Mouse (Mus musculus) left cerebral cortex, adult 2 months (tissue): ENCODE measurements around the gene Znrf4. TPM values are rescaled to one million over a fixed set of nuclear protein-coding genes. Genes with fewer than 3 reads are reported as not detected.
"Not testable (repeated sequence)": the region's sequence is repeated elsewhere in the genome, so short reads cannot be mapped to it uniquely, and the experiment has no call there.

Experiments used
- DNase-seq, 2 experiments: peaks; one replicate each; pipeline ENCODE4 v3.0.0; 2021 to 2022; ENCODE audit warnings: low spot score in 2 of 2, mixed read lengths in 1 of 2; ENCODE audit errors: extremely low spot score in 1 of 2
- H3K27ac ChIP-seq: fragments of 200-600 bp; 2 replicates; pipeline ENCODE4 v1.8.1; 2022
- H3K4me3 ChIP-seq: fragments of 200-600 bp; 2 replicates; pipeline ENCODE4 v1.8.1; 2022
- CTCF ChIP-seq: fragments of 200-600 bp; IDR thresholded peaks from 2 replicates; pipeline ENCODE4 v1.8.1; 2022; ENCODE audit warnings: antibody characterized with exemption, mild to moderate bottlenecking, moderate library complexity
- intact Hi-C: fragments of 180-260 bp; cut with DNase I; formaldehyde crosslinking; loops from one replicate; pipeline ENCODE4 v1.15.1; 2025
- total RNA-seq, 2 experiments: library from RNA; stranded (reverse); gene quantifications; 2 replicates each; pipeline ENCODE4 v1.2.3; 2021

Gene Znrf4
- total RNA-seq, 2 experiments from 2014 or later = not detected

- no peak overlapping the region for H3K4me3 ChIP-seq
- no peak overlapping the region for H3K27ac ChIP-seq
- TF ChIP-seq CTCF = no peak
- intact Hi-C loops = no loop called here
- DNase-seq = no peak
Observed at GRCm38 (mm10) chr17:56505401-56505800, 6.8 kb downstream of the Znrf4 start.

- peak; percentile 44 for TF ChIP-seq CTCF
- intact Hi-C loops = no loop called here
- H3K4me3 ChIP-seq = no peak overlapping the region
- H3K27ac ChIP-seq = peak overlapping the region; percentile 62
- peak; percentile 64 to 72 for DNase-seq
Observed at GRCm38 (mm10) chr17:56502526-56502925, 9.7 kb downstream of the Znrf4 start.

GRCm38 (mm10) chr17:56501635-56502400 is 10.4 kb downstream of the Znrf4 start:
- DNase-seq, intact Hi-C loops, H3K4me3 ChIP-seq: not testable (repeated sequence)
- peak overlapping the region; percentile 62; the same call in 1 of the 2 replicates for H3K27ac ChIP-seq

- no peak overlapping the region for H3K4me3 ChIP-seq
- intact Hi-C loops = no loop called here
- H3K27ac ChIP-seq = no peak overlapping the region
- TF ChIP-seq CTCF = no peak
- no peak for DNase-seq
Observed at GRCm38 (mm10) chr17:56499229-56499628, 13.0 kb downstream of the Znrf4 start.

GRCm38 (mm10) chr17:56494480-56494879 is 17.8 kb downstream of the Znrf4 start:
- Histone ChIP-seq H3K4me3 (no peak overlapping the region), H3K27ac (peak overlapping the region; percentile 74)
- no peak for TF ChIP-seq CTCF
- intact Hi-C loops = loop anchor here (1.0 to 5.0 kb wide), 3 partner anchors 13 to 212 kb away; no protein-coding TSS in a partner anchor
- DNase-seq = no peak

- peak; percentile 56 to 72 for DNase-seq
- Histone ChIP-seq H3K27ac (peak overlapping the region; percentile 74), H3K4me3 (no peak overlapping the region)
- intact Hi-C loops = loop anchor here (1.0 to 5.0 kb wide), 3 partner anchors 13 to 212 kb away; no protein-coding TSS in a partner anchor
- TF ChIP-seq CTCF = no peak
Observed at GRCm38 (mm10) chr17:56493841-56494240, 18.4 kb downstream of the Znrf4 start.

- H3K4me3 ChIP-seq = no peak overlapping the region
- no peak for DNase-seq
- TF ChIP-seq CTCF = no peak
- intact Hi-C loops = loop anchor here (5.0 kb wide), 1 partner anchor 208 kb away; no protein-coding TSS in a partner anchor
- H3K27ac ChIP-seq = peak overlapping the region; percentile 41; the same call in 1 of the 2 replicates
Observed at GRCm38 (mm10) chr17:56490438-56491152, 21.6 kb downstream of the Znrf4 start.

DNA sequence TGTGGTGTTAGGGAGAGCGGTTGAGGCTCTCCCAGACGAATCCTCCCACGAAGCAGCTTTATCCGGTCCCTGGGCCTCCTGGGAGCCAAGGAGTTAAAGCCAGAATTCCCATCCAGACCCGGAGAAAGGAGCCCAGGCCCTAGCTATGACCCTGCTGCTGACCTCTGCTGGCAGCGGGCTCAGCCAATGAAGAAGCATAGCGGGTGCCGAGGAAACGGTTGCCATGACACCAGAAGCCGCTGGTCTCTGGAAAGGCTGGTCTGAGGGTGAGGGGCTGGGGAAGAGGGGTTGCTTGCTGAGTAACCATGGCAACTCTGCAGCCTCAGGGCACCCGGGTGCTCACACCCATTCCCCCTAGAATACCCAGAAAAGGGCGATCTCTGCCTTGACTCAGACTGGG is 24.2 kb downstream of the Znrf4 start:
- H3K27ac ChIP-seq = no peak overlapping the region
- intact Hi-C loops = no loop called here
- no peak for TF ChIP-seq CTCF
- H3K4me3 ChIP-seq = no peak overlapping the region
- no peak for DNase-seq

DNA sequence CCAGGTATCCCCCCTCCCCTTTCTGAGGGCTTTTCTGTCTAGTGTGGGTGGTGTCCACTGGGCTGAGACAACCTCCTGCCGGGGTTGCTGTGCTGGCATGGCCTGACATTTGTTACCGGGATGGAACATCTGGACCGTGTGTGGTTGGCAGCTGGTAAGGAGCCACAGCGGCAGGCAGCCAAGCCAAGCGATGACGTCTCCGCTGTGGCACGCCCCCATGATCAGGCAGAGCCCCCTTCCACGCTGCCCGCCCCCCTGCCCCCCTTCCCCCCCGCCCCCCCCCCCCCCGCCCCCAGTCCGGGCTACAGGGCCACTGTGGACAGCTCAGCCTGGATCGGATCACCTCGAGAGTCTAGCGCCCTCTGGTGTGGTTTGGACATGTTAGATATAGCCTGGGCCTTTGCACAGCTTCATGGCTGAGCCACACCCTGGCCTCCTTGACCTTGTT is 24.8 kb downstream of the Znrf4 start:
- no peak for DNase-seq
- H3K4me3 ChIP-seq = no peak overlapping the region
- no peak overlapping the region for H3K27ac ChIP-seq
- TF ChIP-seq CTCF = peak; percentile 40
- intact Hi-C loops = no loop called here

- no peak for TF ChIP-seq CTCF
- intact Hi-C loops = no loop called here
- DNase-seq = no peak
- Histone ChIP-seq H3K27ac (no peak overlapping the region), H3K4me3 (no peak overlapping the region)
Observed at GRCm38 (mm10) chr17:56485926-56486325, 26.3 kb downstream of the Znrf4 start.

- intact Hi-C loops = no loop called here
- Histone ChIP-seq H3K27ac (no peak overlapping the region), H3K4me3 (no peak overlapping the region)
- TF ChIP-seq CTCF = no peak
- DNase-seq = no peak
Observed at GRCm38 (mm10) chr17:56485118-56485517, 27.1 kb downstream of the Znrf4 start.

GRCm38 (mm10) chr17:56482671-56483070 is 29.6 kb downstream of the Znrf4 start:
- Histone ChIP-seq H3K27ac (no peak overlapping the region), H3K4me3 (no peak overlapping the region)
- no peak for TF ChIP-seq CTCF
- intact Hi-C loops = no loop called here
- no peak for DNase-seq
